Mouse (Mus musculus): ENCODE results near the gene Fam117a. TPM values are rescaled to one million over a fixed set of nuclear protein-coding genes. Genes with fewer than 3 reads are reported as not detected.
A peak's percentile ranks its signal among the peaks of the same experiment; 100 is the strongest.

Gene Fam117a
- total RNA-seq, 2 experiments from 2014 or later, result 9.0 to 14.5 TPM

DNA sequence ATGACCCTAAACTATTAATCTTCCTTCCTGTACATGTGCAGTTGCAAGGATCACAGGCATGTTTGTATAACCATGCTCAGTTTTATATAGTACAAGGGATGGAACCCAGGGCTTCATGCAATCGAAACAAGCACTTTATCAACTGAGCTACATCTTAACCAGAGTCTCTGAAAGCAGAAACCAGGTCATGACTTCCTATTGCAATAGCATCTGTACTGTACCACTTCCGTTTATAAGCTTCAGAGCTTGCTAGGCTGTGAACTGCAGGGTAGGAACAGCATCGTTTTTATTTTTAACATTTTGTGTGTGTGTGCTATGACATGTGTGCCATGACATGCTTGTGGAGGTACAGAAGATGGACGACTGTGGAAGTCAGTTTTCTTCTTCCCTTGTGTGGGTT is 3.6 kb upstream of the Fam117a start:
- DNase-seq, result no peak

DNA sequence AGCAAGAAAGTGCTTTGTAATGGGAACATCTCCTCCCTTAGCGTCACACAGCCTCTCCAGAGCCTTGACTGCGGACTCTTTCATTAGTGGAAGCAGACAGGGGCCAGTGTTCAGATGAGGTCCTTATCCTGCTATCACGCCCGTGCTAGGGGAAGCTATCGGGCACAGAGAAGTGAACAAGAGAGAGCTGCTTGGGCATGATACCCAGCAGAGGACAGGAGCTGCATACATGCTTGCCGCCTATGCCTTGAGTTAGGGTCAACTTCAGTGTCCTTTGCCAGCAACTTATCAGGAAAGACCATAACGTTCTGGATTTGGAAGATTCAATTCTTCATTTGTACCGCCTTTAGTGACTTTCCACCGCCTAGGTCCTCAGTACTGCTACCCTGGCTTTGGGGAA is 3.0 kb upstream of the Fam117a start:
- no peak for DNase-seq

DNA sequence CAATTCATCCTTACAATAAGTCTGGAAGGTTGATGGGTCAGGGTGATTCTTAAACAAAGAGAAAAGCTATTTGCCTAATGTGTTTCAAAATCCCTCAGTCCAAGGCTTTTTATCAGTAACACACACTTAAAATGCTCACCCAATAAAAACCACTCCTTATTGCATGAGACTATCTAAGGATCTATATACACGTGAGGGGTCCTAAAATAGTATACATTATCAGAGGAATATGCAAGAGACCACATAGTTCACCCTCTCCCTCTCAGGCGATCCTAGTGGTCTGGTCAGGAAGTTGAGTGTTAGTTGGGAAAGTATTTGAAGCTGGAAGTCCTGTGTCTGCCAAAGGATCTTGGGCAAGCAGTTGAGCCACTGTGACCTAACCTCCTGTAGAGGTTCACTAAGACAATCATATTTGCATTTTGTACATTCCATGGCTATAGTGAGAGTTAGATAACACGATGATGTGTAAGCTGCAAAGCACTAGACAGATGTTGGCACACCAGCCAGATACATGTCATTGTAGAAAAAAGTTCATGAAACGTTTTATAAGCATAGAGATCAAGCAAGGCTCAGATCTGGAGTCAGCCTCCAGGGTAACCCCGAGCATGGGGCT is 2.3 kb upstream of the Fam117a start:
- DNase-seq, result no peak

DNA sequence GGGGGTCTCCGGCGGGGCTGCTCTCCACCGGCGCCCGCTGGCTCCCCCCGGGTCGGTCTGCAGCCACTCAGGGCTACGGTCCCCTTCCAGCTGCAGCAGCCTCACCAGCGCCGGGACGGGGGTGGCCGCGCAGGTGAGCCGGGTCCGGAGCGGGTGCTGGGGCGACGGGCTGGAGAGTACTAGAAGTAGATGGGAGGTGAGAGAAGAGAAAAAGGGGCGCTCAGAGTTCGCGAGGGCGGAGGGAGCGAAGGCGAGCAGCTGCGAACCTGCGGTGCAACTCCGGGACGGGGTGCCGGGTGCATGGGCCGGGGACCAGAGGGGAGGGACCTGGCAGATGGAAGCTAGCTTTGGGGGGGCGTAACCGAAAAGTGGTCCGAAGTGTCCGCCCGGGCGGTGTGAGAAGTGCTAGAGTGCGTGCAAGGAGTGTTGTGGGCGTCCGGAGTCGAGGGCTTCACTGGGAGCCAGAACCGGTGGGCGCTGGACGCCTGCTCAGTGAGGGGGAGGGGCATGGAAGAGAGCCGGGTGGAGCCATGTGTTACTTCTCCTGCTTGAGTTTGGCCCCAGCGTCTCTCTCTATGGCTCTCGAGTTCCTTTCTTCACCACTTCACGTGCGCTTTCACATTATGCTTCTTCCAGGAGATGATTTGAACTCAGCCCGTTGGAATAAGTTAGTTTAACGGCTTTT is 453 bp downstream of the Fam117a start:
- peak; percentile 67 for DNase-seq

DNA sequence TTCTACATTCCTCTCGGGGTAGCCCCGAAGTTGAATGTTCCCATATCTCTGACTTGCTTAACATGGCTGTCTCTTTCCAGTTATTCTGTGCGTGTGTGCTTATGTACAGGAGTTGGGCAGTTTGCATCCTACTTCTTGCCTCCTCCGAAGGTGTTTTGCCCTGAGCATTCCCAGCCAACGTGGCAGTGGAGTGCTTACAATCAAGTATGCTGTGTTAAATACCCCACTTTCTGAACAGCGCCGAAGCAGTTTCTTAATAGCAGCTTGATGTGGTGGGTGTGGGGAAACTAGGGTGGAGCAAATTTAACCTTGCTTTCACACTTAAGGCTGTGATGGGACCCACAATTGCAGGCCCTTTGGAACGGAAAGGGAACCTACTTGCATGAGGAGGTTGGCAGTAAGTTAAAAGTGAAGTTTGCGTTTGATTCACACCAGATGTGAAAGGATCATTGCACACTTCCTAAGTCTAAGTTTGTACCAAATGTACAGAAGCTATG is 1.1 kb downstream of the Fam117a start:
- no peak for DNase-seq

DNA sequence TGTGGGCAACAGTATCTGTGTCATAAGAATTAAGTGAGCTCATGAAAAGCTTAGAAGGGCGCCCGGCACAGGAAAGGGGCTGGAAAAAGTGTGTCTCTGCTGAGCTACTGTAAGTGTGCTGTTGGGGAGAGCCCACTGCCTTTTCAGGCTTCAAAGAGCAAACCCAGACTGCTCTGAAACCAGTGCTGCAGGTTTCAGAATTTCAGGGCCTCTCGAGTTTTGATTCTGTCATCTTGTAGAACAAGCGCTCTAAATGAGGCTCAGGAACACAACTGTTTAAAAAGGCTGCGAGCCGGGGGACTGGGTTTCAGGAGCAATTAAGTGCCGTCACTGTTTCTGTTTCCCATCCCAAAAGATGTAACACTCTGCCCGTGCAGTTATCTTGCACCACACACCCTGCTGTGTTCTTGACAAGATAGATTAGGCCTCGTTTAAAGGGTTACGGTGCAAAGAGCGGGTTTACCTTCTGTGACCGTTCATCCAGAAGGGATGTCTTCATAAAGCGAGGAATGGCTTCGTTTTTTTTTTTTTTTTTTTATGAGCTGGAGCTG is 2.7 kb downstream of the Fam117a start:
- no peak for DNase-seq

DNA sequence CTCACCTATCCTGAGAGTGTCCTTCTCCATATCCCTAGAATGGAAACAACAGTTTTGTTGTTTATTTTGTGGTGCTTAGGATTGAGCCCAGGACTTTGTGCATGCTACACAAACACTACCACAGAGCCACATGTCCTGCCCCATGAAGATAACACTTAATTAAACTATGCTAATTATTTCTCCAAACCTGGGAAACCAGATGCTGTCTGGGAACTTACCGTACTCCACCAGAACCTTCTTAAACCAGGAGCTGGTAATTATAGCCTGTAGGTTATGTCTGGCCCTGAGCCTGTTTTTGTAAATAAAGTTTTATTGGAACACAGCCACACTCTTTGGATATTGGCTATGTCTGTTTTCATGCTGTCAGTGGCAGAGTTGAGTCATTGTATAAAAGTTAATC is 3.4 kb downstream of the Fam117a start:
- no peak for DNase-seq

DNA sequence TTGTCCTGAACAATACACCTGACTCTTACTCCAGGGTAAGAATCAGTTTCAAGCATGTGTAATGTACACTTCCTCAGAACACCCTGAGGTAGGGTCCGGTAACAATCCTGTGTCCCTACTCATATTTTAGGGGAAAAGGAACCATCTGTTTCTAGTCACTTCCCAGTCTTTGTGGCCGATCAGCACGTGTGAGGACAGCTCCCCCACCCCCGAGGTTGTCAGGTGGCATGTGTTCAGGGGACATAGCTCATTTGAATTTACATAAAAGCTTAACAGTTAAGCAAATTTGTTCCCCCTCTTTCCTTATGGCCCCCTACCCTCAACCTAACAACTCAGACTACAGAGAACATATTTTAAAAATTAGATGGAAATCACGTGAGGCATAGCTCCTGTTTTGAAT is 3.8 kb downstream of the Fam117a start:
- no peak for DNase-seq

DNA sequence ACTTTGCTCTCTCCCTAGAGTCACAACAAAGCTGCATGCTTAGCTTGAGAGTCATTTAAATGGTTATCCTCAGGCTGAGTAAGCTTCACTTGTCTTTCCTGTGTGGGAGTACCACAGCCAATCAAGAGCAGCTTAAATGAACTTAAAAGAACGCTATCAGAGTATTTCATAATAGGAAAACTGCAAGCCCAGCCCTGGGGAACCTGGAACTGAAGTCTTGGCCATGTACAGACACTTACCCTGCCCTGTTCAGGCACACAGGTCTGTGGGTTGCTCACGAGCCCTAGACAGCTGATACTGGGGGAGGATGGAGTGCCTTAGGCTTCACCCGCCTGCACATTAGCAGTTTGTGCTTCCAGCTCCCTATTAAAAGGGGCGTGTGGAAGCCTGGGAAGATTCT is 6.4 kb downstream of the Fam117a start:
- DNase-seq, result no peak

DNA sequence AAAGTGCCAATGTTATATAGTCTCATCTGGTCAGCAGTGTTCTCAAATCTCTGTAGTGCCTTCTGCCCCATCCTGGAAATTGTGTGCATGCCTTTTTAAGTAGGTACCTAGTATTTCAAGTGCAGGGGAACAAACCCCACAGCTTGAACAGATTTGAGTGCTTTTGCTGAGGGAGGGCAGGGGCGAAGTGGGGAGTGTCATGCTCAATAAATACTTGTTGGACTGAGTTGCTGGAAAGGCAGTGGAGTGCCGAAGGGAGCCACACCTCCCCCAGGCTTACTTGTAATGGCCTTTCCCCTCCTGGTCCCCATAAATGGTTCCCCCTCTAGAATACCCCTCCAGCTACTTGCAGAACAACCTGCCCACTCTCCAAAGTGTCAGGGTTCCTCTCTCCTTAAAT is 7.4 kb downstream of the Fam117a start:
- DNase-seq, result no peak

DNA sequence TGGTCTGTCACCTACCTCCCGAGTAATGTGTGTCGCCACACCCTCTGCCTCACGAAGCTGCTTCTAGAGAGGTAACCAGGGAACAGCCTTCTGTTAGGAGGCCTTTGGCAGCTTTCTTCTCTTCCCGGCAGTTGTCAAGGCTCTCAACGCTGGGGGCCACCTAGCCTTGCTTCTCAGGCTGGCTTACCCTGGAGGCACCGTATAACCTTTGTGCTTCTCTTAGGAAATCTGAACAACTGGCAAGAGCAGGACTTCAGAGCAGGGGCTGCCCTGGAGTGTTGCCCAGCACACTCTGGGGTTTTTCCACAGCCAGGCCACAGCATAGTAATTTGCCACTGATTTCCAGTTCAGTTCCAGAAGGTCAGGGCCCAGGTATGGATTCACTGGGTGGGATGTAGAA is 13.5 kb downstream of the Fam117a start:
- no peak for DNase-seq

DNA sequence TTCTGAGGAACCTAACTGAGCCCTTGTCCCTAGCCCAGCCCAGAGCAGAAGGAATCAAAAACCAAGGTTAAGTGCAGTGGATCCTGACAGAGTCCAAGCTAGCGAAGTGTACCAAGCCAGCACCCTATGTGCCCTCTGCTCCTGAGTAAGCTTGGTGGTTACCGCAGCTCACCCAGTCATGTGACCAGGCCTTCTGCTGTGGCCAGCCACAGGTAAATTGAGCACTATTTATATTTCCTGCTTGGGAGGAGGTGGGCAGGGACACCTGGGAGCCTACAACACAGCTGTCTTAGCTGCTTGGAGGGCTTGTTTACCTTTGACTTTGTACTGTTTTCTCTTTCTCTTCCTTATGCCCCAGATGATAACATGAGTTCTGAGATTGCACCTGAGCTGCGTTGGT is 14.1 kb downstream of the Fam117a start:
- no peak for DNase-seq

DNA sequence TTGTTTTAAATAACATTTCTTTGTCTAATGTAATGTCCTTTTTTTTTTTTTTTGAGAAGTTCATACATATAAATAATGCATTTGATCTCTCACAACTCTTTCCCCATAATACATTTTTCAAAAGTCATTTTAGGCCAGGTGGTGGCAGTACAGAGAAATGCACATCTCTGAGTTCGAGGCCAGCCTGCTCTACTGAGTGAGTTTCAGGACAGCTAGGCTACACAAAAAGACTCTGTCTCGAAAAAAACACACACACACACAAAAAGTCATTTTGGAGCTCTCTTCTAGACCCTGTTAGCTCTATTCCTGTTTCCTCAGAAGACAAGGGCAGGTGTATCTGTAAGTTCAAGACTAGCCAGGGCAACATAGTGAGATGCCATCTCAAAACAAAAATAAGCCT is 15.9 kb downstream of the Fam117a start:
- no peak for DNase-seq

DNA sequence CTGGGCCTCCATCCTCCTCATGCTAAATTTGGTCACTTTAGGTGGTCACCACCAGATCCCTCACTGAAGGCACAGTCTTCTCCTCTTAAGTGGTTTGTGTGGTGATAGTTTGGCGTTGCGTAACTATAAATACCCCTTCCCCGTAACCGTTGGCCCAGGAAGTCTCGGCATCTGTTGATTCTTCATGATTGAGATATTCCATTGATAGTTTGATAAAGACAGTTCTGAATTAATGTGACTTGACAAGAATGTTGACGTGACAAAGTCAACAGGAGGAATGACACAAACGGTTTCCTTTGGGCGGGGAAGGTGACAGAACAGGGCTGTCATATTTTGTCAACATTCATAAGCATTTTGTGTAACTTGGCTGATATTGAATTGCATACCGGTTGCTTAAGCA is 16.4 kb downstream of the Fam117a start:
- no peak for DNase-seq

DNA sequence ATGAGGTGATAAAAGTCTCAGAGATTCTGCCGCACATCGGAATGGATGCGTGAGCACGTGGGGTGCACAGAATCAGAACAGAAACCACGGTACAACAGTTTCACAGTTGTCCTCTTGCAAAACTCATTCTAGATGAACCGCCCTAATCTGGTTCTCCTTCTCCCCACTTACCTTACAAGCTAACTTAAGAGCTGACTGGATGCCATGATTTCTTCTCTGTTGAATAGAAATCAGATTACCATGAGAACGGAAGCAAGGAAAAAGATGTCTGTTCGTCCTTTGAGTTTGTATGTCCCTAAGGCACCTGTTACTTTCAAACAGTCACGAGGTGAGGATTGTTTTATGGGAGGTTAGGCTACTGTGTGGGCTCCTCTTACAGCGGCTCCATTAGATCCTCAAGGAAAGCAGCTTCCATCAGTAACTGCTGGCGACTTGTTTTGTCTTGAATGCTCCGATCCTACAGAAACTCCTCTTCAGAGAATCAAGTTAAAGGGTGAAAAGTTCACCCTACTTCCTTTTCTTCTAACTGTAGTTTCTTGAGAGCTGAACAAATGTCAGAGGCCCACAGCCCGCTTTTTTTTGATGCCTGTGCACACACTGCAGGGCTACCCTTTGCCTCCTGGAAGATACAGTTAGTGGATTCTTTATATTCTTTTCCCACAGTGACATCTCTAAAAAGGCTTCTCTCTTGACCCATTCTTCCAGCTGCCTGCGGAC is 17.6 kb downstream of the Fam117a start:
- DNase-seq, result no peak

DNA sequence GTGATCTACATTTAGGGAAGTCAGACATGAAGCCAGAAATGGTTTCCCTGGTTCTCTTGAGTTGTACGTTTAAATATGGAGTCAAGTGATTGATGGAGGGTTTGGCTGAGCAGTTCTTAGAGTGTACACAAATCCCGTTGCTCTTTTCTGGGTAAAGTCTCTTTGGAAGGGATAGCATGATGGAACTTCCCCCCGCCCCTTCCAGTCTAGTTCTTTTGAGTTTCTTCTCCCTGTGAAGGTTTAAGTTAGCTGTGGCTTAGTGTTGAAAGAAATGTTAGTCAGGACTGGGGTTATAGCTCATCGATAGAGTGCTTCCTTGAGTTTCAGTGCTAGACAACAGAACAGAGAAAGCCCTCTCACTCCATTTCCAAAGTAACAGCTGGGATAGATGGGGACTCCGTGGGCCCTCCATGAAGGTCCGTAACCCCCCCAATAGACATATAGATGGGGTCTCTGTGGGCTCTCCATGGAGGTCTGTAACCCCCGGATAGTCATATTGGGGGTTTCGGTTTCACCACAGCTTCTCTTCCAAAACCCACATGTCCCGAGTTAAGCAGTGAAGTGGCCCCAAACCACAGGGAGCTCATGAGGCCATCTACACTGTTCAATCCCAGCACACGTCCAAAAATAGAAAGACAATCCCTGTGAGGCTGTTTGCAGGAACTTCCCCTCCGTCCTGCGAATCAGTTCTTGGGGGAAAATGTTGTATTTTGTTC is 18.3 kb downstream of the Fam117a start:
- no peak for DNase-seq

DNA sequence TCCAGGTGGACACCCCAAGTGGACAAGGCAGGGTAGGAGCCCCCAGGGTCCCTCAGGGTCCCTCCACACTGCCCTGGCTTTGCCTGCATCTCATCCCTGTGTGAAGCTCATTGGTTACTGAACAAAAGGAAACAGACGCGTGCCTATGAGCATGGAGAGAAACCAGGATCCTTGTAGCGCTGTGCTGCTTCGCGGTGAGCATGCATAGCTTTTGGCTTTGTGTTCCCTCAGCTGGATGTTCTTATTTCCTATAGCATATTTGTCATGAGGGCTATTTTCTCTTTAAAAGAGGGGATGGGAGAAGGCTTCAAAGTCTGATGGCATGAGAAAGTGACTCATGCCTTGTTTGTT is 18.8 kb downstream of the Fam117a start:
- no peak for DNase-seq

DNA sequence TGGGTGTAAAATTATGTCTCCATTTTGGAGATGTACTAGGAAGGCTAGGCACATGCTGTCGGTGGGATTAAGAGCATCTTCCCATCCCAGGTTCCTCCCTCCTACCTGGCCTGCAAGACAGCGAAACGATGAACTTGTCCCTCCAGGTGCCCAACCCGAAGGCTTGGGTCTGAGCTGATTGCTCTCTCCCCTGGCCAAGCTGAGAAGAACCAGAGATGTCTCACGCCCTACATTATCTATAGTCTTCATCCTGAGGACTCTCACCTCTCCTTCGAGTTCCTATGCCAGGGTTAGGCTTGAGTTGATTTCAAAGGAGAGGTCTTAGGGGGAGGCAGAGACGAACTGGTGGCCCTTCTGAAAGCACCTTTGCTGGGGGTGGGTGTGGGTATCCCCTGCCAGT is 19.2 kb downstream of the Fam117a start:
- no peak for DNase-seq

DNA sequence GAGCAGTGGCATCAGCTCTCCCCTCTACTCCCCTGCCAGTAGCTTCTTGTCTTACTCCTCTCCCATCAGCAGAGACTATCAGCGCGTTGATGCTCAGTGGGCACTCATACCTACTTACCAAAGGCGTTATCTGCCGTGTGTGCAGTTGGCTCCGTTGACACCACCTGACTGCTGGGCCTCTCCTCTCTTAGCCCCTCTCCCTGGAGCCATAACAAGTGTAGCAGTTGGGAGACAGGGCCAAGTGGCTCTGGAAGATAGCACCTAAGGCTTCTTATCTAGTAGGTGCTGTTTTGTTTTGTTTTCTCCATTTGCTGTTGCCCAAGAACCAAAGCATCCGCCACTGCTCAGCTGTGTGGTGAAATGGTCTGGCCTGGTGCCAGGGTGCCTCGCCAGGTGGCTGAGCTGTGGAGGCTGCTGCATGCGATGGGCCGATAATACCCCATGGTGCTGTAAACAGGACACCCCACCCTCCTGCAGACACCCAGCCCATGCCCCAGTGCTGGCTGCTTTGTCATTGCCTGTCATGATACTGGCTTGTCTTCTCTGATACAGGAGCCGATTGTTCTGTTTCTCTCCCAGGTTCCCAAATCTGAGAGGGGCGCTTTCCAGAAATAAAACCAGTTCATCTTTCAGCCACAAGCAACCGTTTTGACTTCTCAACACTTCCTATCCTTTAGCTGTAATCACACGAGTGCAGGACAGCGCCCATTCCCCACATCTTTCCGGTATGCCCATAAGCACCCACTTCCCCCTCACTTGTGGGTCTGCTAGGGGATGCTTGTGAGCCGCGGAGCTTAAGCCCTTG is 19.9 kb downstream of the Fam117a start:
- peak; percentile 71 for DNase-seq

DNA sequence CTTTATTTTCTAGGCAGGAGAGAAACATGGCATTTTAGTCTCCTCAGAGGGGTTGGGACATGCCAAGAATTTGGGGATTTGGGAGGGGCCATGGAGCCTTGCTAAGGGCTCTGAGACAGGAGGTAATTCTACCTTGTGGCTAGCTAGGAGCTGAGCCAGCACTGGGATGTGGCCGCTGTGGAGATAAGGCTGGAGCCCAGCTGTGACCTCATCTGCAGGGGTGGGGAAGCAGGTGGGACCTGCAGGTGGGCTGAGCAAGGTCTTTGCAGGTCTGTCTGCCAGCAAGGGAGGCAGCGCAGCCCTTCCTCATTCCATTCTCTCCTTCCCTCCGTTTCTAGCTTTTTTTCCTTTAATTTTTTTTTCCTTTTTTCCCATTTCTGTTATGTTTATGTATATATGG is 21.4 kb downstream of the Fam117a start:
- DNase-seq, result no peak

DNA sequence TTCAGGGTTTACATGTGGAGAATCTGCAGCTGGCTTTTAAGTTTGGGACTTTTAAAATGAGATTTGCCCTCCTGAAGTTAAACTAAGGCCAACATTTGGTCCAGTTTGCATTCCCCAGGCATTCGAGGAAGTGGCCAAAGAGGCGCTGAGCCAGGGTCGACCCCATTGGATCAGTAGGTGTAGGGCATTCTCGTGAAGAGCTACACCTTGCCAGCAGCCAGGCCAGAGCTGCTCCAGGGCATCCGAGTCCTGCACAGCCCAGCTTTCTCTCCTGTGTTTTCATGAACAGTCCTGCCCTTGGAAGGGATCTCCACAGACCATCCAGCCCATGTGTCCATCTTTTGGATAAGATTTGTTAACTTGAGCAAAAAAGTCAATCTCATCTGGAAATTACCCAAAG is 27.6 kb downstream of the Fam117a start:
- DNase-seq, result no peak

DNA sequence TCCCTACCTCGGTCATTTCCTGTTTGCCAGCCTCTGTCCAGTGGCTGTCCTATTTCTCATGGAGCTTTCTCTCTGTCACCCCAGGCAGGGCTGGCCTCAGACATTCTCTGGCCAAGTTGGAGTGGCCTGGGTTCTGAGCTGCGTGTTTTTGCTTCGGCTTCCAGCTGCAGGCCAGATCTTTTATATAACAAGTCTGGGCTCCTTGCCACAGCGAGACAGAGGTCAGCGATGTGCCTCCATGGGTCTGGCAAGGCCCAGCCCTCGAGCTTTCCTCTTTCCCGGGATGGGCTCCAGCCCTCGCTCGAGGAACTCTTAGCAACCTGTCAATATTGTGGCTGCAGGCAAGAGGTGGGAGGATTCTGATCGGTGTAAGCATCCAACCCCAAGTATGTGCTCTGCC is 28.8 kb downstream of the Fam117a start:
- peak; percentile 83 for DNase-seq
